Mouse (Mus musculus) G1E-ER4 (cell line): Measurements from ENCODE around the gene Dgkz. TPM values are rescaled to one million over a fixed set of nuclear protein-coding genes. Genes with fewer than 3 reads are reported as not detected.

Source experiments
- GATA1 ChIP-seq: IDR thresholded peaks from one replicate; pipeline ENCODE4 v1.8.0; 2012; ENCODE audit warnings: low read length, inconsistent platforms
- polyA plus RNA-seq: library from polyadenylated mRNA; stranded (reverse); fragments of >175 nt; gene quantifications from 2 replicates; pipeline ENCODE4 v1.2.3, GENCODE M21; 2012

Gene Dgkz
- polyA plus RNA-seq, 1 experiment = 526 TPM

DNA sequence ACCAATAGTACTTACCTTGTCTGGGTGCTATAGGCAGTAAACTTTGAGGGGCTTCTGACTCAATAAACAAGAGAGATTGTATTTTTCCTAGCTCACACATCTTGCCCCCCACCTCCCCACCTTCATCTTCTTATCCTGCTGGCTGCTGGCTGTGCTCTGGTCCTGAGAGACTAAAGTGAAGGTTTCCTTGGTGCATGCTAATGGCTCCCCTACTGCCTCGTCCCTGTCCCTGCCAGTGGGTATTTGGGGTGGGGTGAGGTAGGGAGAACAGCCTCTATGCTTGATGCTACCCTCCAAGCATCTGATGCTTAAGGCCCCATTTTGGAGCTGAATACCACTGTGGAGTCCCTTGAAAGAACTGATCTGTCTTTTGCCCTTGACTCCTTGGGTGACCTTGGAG is 50.9 kb downstream of the Dgkz start:
- no peak for TF ChIP-seq GATA1

- no peak for TF ChIP-seq GATA1
Observed at GRCm38 (mm10) chr2:91923415-91924337, 52.0 kb downstream of the Dgkz start.

GRCm38 (mm10) chr2:91922586-91923414 is 52.9 kb downstream of the Dgkz start:
- no peak for TF ChIP-seq GATA1

DNA sequence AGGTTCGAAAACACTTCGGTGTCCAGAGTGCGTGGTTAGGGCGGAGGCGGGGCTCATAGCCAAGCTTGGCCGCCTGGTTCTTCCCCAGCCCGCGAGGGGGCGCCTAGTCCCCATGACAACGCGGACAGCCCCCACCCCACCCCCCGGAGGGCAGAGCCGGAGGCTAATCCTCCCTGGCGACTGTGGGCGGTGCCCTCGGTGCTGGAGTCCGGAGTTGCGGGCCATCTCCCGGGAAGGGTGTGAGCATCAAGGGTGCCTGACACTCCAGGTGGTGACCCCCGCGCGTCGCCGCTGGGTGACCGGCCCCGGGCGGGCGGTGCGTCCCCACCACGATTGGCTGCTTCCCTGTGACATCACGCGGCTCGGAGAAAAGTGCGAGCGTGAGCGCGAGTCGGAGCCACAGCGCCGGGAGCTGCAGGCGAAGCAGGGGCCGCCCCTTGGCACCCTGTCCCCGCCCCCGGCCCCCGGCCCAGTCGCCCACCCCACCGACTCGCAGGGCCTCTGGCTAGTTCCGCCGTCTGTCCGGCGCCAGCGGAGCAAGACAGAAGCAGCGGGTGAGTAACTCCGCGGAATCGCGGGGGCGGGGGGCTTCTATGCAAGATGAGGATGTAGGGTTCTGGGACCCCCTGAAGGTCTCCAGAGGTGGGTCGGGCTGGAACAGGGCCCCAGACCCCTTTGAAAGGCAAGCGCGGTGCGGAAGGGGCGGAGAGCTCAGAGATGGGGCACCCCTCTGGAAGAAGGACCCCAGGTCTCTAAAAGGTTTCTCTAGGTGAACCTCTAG is 53.7 kb downstream of the Dgkz start:
- no peak for TF ChIP-seq GATA1

GRCm38 (mm10) chr2:91921181-91921789 is 54.4 kb downstream of the Dgkz start:
- TF ChIP-seq GATA1 = no peak

- TF ChIP-seq GATA1 = no peak
Observed at GRCm38 (mm10) chr2:91920130-91920529, 55.5 kb downstream of the Dgkz start.

DNA sequence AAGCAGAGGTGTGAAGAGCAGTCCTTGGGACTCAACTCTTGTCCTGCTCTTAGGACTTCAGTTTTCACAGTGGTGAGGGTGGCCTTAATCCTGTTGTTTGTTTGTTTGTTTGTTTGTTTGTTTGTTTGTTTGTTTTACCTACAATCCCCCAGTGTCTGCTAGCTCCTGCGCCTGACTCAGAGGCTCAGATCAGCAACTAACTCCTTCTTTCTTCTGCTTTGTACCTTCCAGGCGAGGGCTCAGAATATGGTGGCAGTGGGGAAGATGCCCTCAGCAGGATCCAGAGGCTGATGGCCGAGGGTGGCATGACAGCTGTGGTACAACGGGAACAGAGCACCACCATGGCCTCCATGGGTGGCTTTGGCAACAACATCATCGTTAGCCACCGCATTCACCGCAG is 58.6 kb downstream of the Dgkz start:
- no peak for TF ChIP-seq GATA1

DNA sequence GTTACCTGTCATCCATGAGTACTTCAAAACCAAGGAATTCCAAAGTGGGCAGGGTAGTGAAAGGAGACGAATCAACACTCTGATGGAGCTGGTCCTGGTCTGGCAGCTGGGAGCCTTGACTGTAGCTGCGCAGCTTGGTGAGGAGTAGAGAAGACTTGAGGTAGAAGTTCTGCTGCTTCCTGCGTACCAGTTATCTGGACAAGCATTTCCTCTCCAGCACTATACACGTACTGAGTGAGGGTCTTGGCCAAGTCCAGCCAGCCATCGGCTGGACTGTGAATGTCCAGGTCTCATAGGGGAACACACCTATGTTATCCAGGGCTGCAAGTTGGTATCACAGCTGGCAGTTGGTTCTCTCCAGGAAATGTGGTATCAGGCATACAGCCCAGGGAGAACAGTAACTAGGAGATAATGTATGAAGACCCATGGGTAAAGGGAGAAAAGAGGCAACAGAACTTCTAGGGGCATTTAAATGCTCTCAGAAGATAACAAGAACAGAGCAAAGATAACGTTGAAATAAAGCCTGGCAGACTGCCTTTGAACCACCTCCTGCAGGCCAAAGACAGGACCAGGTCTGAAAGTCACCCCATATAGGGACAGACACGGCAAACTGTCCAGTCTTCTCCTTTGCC is 59.2 kb downstream of the Dgkz start:
- TF ChIP-seq GATA1 = peak; percentile 23

DNA sequence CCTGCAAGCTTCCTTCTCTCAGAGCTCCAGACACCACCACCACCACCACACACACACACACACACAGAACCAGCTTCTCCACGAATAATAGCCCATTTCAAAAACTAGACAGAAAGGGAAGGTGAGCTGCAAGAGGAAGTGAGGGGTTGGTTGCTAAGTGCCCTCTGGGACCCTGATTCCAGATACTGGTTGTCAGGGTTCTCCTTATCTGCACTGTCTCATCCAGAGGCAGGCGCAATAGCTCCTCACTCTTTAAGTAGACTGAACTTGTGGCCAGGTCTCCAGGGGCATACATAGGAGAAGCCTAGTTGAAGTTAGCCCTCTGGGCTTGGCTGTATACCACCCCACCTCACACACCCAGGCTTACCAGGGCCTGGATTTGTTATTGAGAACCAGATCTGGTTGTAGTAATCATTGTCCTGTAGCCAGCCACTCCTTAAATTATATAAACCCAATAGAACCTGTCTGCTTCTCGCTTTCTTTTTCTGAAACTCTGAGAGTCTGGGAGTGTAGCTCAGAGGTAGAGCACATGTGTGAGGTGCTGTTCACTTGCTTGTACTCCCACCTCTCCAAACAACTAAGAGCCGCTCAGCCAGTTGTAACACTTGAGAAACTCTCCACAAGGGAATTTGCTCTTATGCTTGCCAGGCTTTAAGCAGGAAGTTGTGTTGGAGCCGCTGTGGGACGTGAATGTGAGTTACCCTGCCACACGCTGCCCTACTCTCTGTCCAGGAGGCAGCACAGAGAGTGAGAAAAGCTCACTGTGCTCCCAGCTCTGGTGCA is 62.1 kb downstream of the Dgkz start:
- no peak for TF ChIP-seq GATA1

DNA sequence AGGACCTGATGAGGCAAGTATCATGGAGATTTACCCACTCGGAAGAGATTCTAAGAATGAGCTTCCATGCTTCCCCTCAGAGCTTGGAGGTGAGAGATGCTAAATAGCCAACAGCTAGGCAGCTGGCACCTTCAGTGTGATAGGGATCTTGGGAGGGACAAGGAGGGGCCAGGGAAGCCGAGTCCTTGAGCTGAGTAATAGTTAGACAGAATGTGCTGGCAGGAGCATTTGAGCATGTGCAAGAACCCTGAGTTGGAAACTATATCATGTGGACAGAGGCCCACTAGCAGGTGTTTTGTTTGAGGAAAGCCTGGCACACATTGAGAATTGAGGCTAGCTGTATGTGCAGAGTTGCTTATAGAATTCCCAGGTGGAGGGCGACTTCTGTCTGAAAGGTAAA is 63.0 kb downstream of the Dgkz start:
- no peak for TF ChIP-seq GATA1

DNA sequence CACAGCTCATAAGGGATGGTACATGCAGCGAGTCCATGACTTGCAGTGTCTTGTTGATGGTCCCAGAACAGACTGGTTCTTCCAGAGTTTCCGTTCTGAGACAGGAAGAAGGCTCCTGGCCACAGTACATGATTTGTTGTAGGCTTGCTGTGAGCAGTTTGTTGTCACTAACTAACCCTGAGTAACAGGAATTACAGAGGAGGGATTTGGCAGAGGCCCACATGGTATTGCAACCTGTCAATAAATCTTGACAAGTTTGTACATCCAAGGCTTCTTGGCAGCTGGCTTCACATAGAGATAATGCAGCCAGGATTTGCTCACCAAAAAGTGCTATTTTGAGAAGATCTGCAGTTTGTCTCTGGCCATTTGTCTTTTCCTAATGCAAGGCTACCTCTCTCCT is 69.5 kb downstream of the Dgkz start:
- no peak for TF ChIP-seq GATA1

DNA sequence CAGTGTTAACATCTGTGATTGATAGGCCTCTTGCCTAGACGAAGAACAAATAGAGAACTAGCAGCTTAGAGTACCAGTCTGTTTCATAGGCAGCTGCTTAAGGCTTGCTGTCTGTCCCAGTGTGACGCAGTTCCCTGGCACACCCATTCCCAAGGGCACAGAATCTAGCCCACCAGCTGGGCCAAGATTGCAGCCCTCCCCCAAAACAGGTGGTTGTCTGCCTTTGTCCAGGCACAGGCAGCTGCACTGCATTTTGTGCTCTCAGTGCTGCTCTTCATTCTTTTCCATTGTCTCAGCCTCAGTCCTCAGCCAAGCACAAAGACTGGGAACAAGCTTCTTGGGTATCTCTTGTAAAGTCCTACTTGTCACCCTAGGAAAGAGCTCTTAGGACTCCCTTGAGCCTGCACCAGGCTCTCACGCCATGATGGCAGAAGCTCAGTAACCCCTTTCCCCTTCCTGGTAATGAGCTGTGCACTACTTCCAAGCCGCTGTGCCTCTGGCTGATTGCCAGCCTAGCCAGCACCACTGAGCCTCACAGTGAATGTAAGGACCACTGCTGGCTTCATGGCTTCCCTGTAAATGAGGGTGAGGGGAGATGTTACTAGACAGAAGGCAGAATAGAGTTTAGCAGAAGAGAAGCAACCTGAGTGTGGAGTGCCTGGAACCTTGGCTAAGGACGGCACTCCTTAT is 70.9 kb downstream of the Dgkz start:
- no peak for TF ChIP-seq GATA1

DNA sequence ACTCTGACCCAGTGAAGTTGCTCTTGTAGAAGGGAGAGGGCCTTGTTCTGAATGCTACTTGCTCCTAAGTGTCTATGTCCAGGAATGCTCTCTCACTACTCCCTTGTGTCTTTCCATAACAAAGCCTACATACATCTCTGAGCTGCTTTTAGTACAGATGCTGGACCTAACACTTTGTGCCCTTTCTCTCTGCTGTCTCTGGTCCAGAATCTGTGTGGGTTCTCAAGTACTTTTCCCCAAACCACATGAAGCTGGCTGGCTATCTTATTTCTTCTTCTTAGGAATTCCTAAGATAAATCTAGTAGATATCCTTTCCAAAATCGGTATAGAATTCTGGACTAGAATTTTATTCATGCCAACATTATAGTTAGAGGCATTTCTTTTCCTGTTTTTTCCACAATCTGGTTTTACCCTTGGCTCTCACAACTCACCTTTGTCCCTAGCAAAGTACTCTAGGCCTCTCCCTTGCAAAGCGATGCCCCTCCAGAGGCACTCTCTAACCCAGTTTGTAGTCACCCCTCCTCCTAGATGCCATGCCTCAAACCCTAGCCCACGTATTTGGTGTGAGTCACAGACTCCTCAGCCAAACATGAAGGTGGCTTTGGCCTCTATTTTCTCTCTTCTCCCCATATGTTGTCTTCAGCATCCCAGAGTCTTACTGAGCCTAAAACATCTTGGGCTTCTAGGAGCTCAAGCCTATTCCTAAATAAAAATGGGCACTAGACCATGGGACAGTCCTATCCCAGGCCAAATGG is 72.3 kb downstream of the Dgkz start:
- no peak for TF ChIP-seq GATA1

GRCm38 (mm10) chr2:91902336-91902735 is 73.3 kb downstream of the Dgkz start:
- TF ChIP-seq GATA1 = no peak
